Mouse (Mus musculus) hindbrain, embryonic 16.5 days (tissue): Measurements from ENCODE around the gene Ptprc. TPM values are rescaled to one million over a fixed set of nuclear protein-coding genes. Genes with fewer than 3 reads are reported as not detected.

ENCODE experiments used
- ATAC-seq: fragments of 200-750 bp; cut with Nextera tagmentation; 2 replicates; pipeline ENCODE4 v1.8.0; 2017; ENCODE audit warnings: moderate TSS enrichment, moderate library complexity
- H3K27ac ChIP-seq: fragments of 300-500 bp; sonication (generic); 2 replicates; pipeline ENCODE4 v1.5.1; 2014; ENCODE audit warnings: low read depth, mild to moderate bottlenecking, control low read depth, low read length, moderate library complexity
- H3K27me3 ChIP-seq: fragments of 300-500 bp; sonication (generic); replicated peaks from 2 replicates; pipeline ENCODE4 v1.6.1; 2014; ENCODE audit warnings: low read length; ENCODE audit not compliant: control insufficient read depth, insufficient read depth
- H3K36me3 ChIP-seq: fragments of 300-500 bp; sonication (generic); 2 replicates; pipeline ENCODE4 v1.6.1; 2014; ENCODE audit warnings: mild to moderate bottlenecking, low read length, moderate library complexity, mixed read lengths; ENCODE audit not compliant: control insufficient read depth, insufficient read depth
- H3K4me1 ChIP-seq: fragments of 300-500 bp; sonication (generic); 2 replicates; pipeline ENCODE4 v1.6.1; 2014; ENCODE audit warnings: low read depth, low read length; ENCODE audit not compliant: control insufficient read depth, insufficient read depth
- H3K4me2 ChIP-seq: fragments of 300-500 bp; sonication (generic); 2 replicates; pipeline ENCODE4 v1.6.1; 2014; ENCODE audit warnings: mild to moderate bottlenecking, low read length, control low read depth, moderate library complexity
- H3K4me3 ChIP-seq: fragments of 300-500 bp; sonication (generic); 2 replicates; pipeline ENCODE4 v1.5.1; 2014; ENCODE audit warnings: mild to moderate bottlenecking, low read length, control low read depth, moderate library complexity
- H3K9ac ChIP-seq: fragments of 300-500 bp; sonication (generic); 2 replicates; pipeline ENCODE4 v1.6.1; 2014; ENCODE audit warnings: low read depth, mild to moderate bottlenecking, control low read depth, low read length, moderate library complexity
- H3K9me3 ChIP-seq: fragments of 300-500 bp; sonication (generic); 2 replicates; pipeline ENCODE4 v1.6.1; 2014; ENCODE audit warnings: mild to moderate bottlenecking, low read length, moderate library complexity; ENCODE audit not compliant: control insufficient read depth
- WGBS: fragments of 180-500 bp; shearing (Covaris S2); extraction: QIAGEN DNeasy Blood & Tissue Kit; methylation state at CpG from one replicate; pipeline ENCODE4 v1.1.7; 2014; 5-methylcytosine and 5-hydroxymethylcytosine counted together
- polyA plus RNA-seq: library from polyadenylated mRNA; unstranded; fragments of >200 nt; fragmentation: Nextera tagmentation; extraction: Ambion mirVana; gene quantifications from 2 replicates; pipeline ENCODE4 v1.2.1, GENCODE M21; 2015

The Ptprc gene
- polyA plus RNA-seq, 1 experiment from 2014 or later, result 1.3 TPM

- Histone ChIP-seq H3K4me1 (peaks cover 3% of the 10 kb centered on the region), H3K4me3 (no peak overlapping the region), H3K36me3 (no peaks in the 10 kb centered on the region), H3K9ac (no peak overlapping the region), H3K9me3 (no peaks in the 10 kb centered on the region), H3K4me2 (no peak overlapping the region), H3K27me3 (no peaks in the 10 kb centered on the region), H3K27ac (no peak overlapping the region)
- 96% methylated on average over 6 of the region's 6 CpGs for WGBS
- ATAC-seq, result no peak
These were observed 38.4 kb downstream of the Ptprc start for GRCm38 (mm10) chr1:138137024-138137577.

GRCm38 (mm10) chr1:138136373-138136779 is 39.1 kb downstream of the Ptprc start:
- Histone ChIP-seq H3K27me3 (no peaks in the 10 kb centered on the region), H3K4me1 (peaks cover 3% of the 10 kb centered on the region), H3K27ac (peak overlapping the region; percentile 79), H3K36me3 (no peaks in the 10 kb centered on the region), H3K9ac (peak overlapping the region; percentile 33), H3K4me2 (peak overlapping the region; percentile 58), H3K4me3 (peak overlapping the region; percentile 36), H3K9me3 (no peaks in the 10 kb centered on the region)
- 6% methylated on average over 17 of the region's 17 CpGs for WGBS
- peak; percentile 95 for ATAC-seq

GRCm38 (mm10) chr1:138135637-138136372 is 39.7 kb downstream of the Ptprc start:
- whole genome bisulfite sequencing, result 32% methylated on average over 9 of the region's 9 CpGs
- Histone ChIP-seq H3K9ac (peak overlapping the region; percentile 33), H3K4me3 (peak overlapping the region; percentile 36), H3K4me1 (peaks cover 3% of the 10 kb centered on the region), H3K27ac (peak overlapping the region; percentile 79), H3K9me3 (no peaks in the 10 kb centered on the region), H3K4me2 (peak overlapping the region; percentile 58), H3K27me3 (no peaks in the 10 kb centered on the region), H3K36me3 (no peaks in the 10 kb centered on the region)
- ATAC-seq, result no peak; the same call in 1 of the 2 replicates

DNA sequence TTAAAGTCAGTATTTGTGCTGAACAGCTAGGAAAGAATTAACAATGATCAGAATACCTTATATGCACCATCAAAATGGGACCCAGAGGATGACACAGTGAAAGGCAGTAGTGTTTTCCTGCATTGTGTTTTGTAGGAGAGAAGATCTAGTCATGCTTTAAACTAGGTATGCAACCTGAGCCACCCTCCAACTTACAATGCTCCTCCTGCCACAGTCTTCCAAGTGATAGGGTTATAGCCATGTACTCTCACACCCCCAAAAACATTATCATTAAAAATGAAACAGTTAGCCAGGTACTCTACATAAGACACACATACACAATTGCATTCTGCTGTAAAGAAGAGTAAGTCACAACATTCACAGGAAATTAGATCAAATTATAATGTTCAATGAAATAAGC is 40.4 kb downstream of the Ptprc start:
- Histone ChIP-seq H3K36me3 (no peaks in the 10 kb centered on the region), H3K27me3 (no peaks in the 10 kb centered on the region)
- ATAC-seq, result no peak

GRCm38 (mm10) chr1:138134324-138134723 is 41.2 kb downstream of the Ptprc start:
- 91% methylated on average over 6 of the region's 6 CpGs for WGBS
- Histone ChIP-seq H3K27me3 (no peaks in the 10 kb centered on the region), H3K9ac (no peak overlapping the region), H3K9me3 (no peaks in the 10 kb centered on the region), H3K4me2 (no peak overlapping the region), H3K36me3 (no peaks in the 10 kb centered on the region), H3K27ac (no peak overlapping the region), H3K4me1 (peaks cover 3% of the 10 kb centered on the region), H3K4me3 (no peak overlapping the region)
- no peak for ATAC-seq

More for the DNA sequence above, 40.4 kb downstream of the Ptprc start:
- Histone ChIP-seq H3K9ac (no peak overlapping the region), H3K27ac (no peak overlapping the region), H3K4me2 (no peak overlapping the region), H3K4me1 (peaks cover 3% of the 10 kb centered on the region), H3K4me3 (no peak overlapping the region), H3K9me3 (no peaks in the 10 kb centered on the region)

- Histone ChIP-seq H3K4me2 (no peak overlapping the region), H3K4me3 (no peak overlapping the region), H3K27me3 (no peaks in the 10 kb centered on the region), H3K27ac (no peak overlapping the region), H3K4me1 (peaks cover 3% of the 10 kb centered on the region), H3K9me3 (no peaks in the 10 kb centered on the region), H3K9ac (no peak overlapping the region), H3K36me3 (no peaks in the 10 kb centered on the region)
- ATAC-seq, result no peak
- WGBS, result 72% methylated on average over 2 of the region's 2 CpGs
These were observed 43.8 kb downstream of the Ptprc start for GRCm38 (mm10) chr1:138131739-138132138.

DNA sequence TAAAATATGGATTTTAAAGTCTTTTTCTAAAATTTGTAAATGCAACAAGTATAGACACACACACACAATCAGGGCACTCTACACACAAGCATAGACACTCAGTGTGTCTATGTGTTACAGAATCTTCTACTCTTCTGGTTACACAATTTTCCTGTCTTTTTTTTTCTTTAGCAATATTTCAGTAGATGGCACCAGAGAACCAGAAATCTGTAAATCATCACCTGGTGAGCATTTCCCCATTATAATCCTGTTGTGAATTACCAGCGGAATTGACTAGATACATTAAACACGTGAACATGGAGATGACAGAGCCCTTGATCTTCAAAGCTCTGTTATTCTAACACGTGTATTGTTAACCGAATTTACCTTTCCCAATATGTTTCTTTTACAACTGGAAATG is 45.4 kb downstream of the Ptprc start:
- Histone ChIP-seq H3K9me3 (no peaks in the 10 kb centered on the region), H3K9ac (no peak overlapping the region), H3K4me2 (no peak overlapping the region), H3K4me3 (no peak overlapping the region), H3K36me3 (no peaks in the 10 kb centered on the region), H3K27ac (no peak overlapping the region), H3K27me3 (no peaks in the 10 kb centered on the region), H3K4me1 (no peaks in the 10 kb centered on the region)
- 39% methylated on average over 4 of the region's 4 CpGs for WGBS
- peak; percentile 37; the same call in 1 of the 2 replicates for ATAC-seq

DNA sequence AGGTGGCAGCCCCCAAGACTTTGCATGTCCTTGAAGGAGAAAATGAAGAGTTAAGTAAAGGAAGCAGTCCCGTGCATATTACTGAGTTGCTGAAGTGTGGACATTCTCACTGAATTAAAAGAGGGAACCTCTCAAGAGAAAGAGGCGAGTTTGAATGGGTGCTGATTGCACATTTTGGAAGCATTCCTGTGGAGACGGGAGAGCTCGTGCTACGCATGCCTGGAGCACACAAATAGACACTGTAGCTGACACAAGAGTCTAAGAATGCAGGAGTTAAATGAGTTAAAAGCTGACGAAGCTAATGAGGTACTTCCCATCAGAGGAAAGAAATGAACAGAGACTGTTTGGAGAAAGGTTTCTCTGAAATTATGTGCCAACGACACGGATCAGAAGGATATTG is 48.7 kb downstream of the Ptprc start:
- no peaks in the 10 kb centered on the region for H3K9me3 ChIP-seq
- H3K4me1 ChIP-seq, result no peaks in the 10 kb centered on the region
- H3K4me2 ChIP-seq, result no peak overlapping the region
- H3K27ac ChIP-seq, result no peak overlapping the region
- no peak overlapping the region for H3K9ac ChIP-seq
- no peaks in the 10 kb centered on the region for H3K36me3 ChIP-seq
- no peaks in the 10 kb centered on the region for H3K27me3 ChIP-seq
- H3K4me3 ChIP-seq, result no peak overlapping the region
- 55% methylated on average over 8 of the region's 8 CpGs for WGBS
- peak; percentile 40; the same call in 1 of the 2 replicates for ATAC-seq

DNA sequence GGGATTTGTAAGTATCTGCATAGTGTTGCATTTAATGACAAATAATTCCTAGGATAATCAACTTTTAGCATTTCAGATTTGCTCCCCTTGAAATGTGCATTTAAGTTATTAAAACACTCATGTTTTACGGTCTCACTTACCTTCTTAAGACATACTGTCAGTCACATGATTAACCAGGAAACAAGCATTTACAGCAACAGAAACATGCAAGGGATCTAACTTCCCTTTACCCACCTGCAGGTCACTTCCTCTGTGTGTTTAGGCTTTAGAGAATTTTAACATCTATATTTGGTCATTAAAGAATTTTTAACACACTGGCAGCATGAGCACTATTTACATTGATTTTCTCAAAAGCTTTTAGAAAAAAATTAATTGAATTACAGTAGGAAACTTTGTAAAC is 50.2 kb downstream of the Ptprc start:
- H3K36me3 ChIP-seq, result no peaks in the 10 kb centered on the region
- no peak for ATAC-seq
- no peak overlapping the region for H3K27ac ChIP-seq
- no peaks in the 10 kb centered on the region for H3K4me1 ChIP-seq
- WGBS, result 89% methylated on average over 1 of the region's 1 CpGs
- no peak overlapping the region for H3K4me2 ChIP-seq
- H3K27me3 ChIP-seq, result no peaks in the 10 kb centered on the region
- no peak overlapping the region for H3K4me3 ChIP-seq
- H3K9ac ChIP-seq, result no peak overlapping the region
- no peaks in the 10 kb centered on the region for H3K9me3 ChIP-seq
